Mouse (Mus musculus) natural killer cell, adult 2 months (primary cell): ENCODE measurements around the gene Hacd4.

Experiments used
- DNase-seq, 2 experiments: peaks; one replicate each; pipeline ENCODE4 v3.0.0; 2022; ENCODE audit warnings: low spot score in 2 of 2

Gene Hacd4

GRCm38 (mm10) chr4:88438326-88438989 is at the start of gene Hacd4:
Hacd4 (minus strand) TSS chr4:88438928.
- DNase-seq, result no peak

DNA sequence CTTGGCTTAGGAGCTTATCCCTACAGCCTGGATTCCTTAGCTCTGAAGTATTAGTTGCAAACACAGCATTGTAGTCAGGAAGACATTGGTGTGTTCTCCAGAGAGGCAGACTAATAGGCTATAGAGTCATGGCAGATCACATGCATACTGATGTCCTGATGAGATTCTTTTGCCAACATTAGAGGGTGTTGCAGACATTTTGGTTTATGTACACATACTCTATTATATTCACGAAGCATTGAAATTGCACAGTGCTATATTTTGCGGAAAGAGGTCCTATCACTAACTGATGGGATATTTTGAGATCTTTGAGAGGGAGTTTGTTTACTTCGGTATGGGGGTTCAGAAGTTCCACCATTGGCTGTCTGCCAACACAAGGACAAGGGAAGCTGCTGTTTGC is 49.4 kb upstream of the Hacd4 start:
- no peak for DNase-seq

GRCm38 (mm10) chr4:88480130-88480529 is 41.4 kb upstream of the Hacd4 start:
- DNase-seq, result no peak

- DNase-seq, result no peak
Observed at GRCm38 (mm10) chr4:88478809-88479186, 40.1 kb upstream of the Hacd4 start.

DNA sequence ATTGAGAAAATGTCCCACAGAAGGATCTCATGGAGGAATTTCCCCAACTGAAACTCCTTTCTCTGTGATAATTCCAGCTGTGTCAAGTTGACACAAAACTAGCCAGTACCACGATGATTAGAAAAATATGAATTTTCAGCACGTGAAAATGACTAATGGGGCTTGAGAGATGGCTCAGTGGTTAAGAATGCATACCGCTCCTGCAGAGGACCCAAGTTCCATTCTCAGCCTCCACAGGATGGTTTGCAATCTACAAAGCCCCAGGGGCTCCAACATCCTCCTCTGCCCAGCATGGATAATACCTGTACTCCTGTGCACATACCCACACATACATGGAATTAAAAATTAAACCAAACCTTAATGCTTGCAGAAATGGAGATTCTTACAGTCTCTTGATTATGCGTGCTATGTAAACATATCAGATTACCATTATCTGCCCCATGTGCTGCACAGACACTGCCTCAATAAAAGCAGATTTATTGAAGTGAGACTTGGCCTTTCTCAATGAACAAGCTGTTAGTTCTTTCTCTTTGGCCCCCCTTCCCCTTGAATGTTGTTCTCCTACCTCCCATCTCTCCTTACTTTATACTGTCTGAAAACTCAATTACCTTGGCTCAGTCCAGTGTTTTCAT is 39.6 kb upstream of the Hacd4 start:
- no peak for DNase-seq

DNA sequence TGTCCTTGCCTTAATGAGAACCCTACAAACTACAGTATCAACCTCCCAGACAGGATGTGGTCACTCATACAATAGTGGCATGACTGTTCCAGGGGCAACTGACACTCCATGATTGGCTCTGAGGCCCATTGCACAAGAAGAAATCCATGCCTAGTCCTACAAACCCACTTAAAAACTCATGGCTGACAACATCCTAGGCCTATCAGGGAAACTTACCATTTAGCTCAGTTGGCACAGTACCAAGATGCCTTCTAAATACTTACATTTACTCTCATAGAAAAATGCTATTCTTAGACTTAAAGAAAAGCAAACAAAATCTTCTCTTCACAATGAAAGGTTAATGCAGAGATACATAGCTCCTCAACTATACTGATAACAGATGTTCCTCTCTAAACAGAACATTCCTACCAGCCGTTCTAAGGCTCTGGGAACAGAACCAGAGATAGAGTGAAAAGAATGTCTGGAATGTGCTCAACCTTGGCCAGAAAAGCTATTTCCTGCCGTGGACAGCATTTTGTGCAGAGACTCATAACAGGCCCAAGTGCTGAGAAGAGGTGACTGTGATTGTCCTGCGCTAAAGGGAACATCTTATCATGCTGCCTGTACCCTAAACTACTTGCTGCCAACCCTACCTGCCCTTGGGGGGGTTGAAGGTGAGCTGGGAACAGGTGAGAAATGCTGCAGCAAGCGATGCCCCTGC is 37.9 kb upstream of the Hacd4 start:
- no peak for DNase-seq

DNA sequence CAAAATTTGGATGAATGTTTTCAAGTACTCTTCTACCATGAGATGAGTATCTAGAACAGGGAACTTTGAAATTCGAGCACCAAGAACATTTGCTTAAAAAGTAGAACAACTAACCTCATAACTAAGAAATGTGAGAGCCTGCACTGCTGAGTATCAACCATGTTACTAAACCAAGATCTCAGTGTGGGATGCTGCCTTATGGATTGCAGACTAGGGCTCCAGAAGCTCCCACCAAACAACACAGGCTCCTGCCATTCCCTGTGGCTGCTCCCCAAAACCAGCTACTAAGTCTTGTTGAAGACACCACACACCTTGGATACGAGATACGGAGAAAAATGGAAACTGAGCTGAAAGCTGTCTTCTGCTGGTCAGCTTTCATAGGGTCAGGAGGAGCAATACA is 37.4 kb upstream of the Hacd4 start:
- no peak for DNase-seq

GRCm38 (mm10) chr4:88471528-88471927 is 32.8 kb upstream of the Hacd4 start:
- DNase-seq, result no peak

DNA sequence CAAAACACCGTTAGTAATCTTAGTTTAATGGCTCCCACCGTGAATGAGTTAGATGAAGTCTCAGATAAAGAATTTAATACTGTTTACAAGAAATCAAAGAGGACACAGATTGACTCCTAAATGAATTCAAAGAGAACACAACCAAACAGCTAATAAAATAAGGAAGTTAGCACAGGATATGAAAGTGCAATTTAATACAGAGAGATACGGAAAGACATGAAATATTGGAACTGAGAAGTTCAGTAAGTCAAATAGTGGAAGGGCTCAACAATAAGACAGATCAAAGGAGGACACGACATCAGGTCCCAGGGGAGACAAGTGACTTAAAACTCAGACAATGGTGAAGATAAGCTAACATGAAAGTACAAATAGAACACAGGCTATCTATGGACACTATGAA is 25.8 kb upstream of the Hacd4 start:
- no peak for DNase-seq

GRCm38 (mm10) chr4:88462981-88463646 is 24.4 kb upstream of the Hacd4 start:
- DNase-seq, result no peak

GRCm38 (mm10) chr4:88462501-88462900 is 23.8 kb upstream of the Hacd4 start:
- no peak for DNase-seq

- DNase-seq, result no peak
Observed at GRCm38 (mm10) chr4:88461315-88461714, 22.6 kb upstream of the Hacd4 start.

DNA sequence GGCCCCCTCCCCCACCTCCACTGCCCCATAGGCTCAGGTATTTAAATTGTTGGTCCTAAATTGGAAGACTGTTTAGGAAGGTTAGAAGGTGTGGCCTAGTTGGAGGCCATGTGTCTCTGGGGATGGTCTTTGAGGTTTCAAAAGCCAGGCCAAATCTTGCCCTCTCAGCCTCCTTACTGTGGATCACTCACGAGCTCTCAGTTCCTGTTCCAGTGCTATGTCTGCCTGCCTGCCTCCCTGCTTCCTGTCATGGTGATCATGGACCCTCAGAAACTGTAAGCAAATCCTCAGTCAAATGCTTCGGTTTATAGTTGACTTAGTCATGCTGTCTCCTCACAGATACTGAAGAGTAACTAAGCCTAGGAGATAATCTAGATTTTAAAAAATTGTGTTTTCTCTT is 19.9 kb upstream of the Hacd4 start:
- DNase-seq, result no peak

DNA sequence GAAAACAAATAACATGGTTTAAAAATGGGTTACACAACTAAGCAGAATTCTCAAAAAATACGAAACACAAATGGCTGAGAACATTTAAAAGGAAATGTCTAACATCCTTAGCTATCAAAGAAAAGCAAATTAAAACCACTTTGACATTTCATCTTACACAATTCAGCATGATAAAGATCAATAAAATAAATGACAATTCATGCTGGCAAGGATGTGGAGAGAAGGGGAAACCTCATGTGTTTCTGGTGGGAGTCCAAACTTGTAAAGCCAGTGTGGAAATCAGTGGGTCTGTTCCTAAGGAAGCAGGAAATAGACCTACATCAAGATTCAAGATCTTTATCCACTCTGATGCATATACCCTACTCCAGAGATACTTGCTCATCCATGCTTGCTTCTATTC is 19.4 kb upstream of the Hacd4 start:
- DNase-seq, result no peak

GRCm38 (mm10) chr4:88450087-88450765 is 11.5 kb upstream of the Hacd4 start:
- peak in 1 of 2 experiments; percentile 11 for DNase-seq

GRCm38 (mm10) chr4:88448976-88449375 is 10.2 kb upstream of the Hacd4 start:
- DNase-seq, result no peak

- DNase-seq, result no peak
Observed at GRCm38 (mm10) chr4:88440814-88441213, 2.1 kb upstream of the Hacd4 start.

DNA sequence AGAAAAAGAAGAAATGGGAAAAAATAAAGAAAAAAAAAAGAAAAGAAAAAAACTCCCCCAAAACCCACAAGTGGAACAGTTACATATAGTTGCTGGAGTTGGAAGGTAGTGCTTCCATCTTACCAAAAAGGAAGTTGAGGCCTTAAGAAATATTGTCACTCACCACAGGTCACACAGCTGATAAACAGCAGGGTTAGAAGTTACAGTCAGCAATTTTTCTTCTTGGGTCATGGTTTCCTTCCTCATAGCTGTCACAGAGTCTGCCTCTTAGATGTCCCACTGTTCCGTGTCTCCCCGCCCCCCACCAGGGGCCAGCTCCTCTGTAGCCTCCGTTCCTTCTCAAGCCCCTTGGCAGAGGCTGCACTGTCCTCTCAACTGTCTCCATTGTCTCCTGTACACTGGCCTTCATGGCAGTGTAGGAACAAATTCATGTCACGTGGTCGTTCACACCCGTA is 968 bp upstream of the Hacd4 start:
- no peak for DNase-seq

- DNase-seq, result no peak
Observed at GRCm38 (mm10) chr4:88438990-88439329, 232 bp upstream of the Hacd4 start.

DNA sequence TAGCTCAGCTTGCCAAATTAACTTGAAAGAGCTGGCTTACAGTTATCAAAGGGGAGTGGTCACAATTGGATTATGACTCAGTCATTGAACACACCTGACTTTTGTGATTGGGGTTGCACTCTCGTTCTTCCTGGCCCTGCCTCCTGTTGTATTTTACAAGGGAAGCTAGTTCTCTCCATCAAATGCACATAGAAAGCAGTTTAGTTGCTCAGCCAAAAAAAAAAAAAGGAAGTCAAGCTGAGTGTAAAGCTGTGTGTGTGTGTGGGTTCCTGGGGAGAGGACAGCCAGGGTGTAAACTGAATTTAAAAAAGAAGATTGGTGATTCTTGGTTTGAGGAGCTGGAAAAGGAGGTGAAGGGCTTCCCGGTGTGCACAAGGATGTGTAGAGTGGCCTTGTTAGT is 811 bp downstream of the Hacd4 start:
- no peak for DNase-seq

DNA sequence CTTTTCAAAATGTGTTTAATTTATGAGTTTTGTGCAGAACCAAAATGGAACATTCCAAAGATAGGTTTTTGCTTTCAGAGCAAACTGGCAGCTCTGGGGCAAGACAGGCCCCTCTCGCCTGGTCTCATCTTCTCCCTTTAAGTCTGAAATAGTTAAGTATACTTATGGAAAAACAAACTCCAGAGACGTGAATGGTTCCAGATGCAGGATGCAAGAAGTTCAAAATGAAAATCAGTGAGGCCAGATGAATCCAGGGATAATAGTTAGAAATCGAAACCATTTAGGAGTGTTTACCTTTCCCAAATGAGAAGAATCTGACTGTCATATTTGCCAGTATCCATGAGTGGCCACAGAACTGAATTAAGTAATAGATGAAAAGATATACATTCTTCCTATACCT is 1.6 kb downstream of the Hacd4 start:
- no peak for DNase-seq

DNA sequence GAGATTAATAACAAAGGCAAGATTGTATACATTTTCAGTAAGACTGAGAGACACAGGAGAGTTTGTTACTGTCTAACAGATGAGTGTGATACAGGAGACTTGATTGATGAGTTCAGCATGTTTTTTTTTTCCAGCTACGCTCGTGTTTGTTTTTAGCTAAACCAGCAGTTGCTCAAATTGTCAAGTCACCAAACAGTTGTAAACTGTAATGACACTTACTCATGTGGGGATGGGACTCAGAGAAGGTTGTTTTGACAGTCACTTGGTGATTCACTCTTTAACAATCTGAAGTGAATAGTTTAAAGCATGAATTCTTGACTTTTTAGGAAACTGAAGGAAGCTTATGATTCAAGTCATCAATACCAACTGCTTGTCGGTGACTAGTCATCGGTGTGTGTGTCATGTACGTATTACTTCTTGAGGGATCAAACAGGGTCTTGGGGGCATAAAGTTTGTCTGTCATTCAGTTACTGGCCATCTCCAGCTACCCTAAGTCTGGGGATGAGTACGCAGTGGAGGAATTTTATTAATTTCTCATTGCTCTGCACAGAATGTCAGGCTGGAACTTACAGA is 2.0 kb downstream of the Hacd4 start:
- no peak for DNase-seq
